Mouse (Mus musculus) intestine, embryonic 15.5 days (tissue): ENCODE results near the gene Synpo2l. TPM values are rescaled to one million over a fixed set of nuclear protein-coding genes. Genes with fewer than 3 reads are reported as not detected.
"Not testable (repeated sequence)": the region's sequence is repeated elsewhere in the genome, so short reads cannot be mapped to it uniquely, and the experiment has no call there.

Experiments used
- ATAC-seq: fragments of 200-750 bp; cut with Nextera tagmentation; 2 replicates; pipeline ENCODE4 v1.8.0; 2017; ENCODE audit warnings: moderate TSS enrichment, moderate library complexity
- H3K27ac ChIP-seq: fragments of 300-500 bp; sonication (generic); 2 replicates; pipeline ENCODE4 v1.5.1; 2015; ENCODE audit warnings: mild to moderate bottlenecking, inconsistent platforms
- H3K27me3 ChIP-seq: fragments of 300-500 bp; sonication (generic); replicated peaks from 2 replicates; pipeline ENCODE4 v1.6.1; 2015; ENCODE audit warnings: inconsistent platforms
- H3K36me3 ChIP-seq: fragments of 300-500 bp; sonication (generic); 2 replicates; pipeline ENCODE4 v1.6.1; 2015; ENCODE audit warnings: inconsistent platforms
- H3K4me1 ChIP-seq: fragments of 300-500 bp; sonication (generic); replicated peaks from 2 replicates; pipeline ENCODE4 v1.6.1; 2015; ENCODE audit warnings: inconsistent platforms
- H3K4me2 ChIP-seq: fragments of 300-500 bp; sonication (generic); replicated peaks from 2 replicates; pipeline ENCODE4 v1.6.1; 2015; ENCODE audit warnings: mild to moderate bottlenecking, inconsistent platforms
- H3K4me3 ChIP-seq: fragments of 300-500 bp; sonication (generic); replicated peaks from 2 replicates; pipeline ENCODE4 v1.5.1; 2015; ENCODE audit warnings: inconsistent platforms
- H3K9ac ChIP-seq: fragments of 300-500 bp; sonication (generic); 2 replicates; pipeline ENCODE4 v1.6.1; 2015; ENCODE audit warnings: inconsistent platforms
- H3K9me3 ChIP-seq: fragments of 300-500 bp; sonication (generic); 2 replicates; pipeline ENCODE4 v1.6.1; 2016; ENCODE audit warnings: inconsistent platforms
- WGBS: fragments of 180-500 bp; shearing (Covaris S2); methylation state at CpG from one replicate; pipeline ENCODE4 v1.1.7; 2015; 5-methylcytosine and 5-hydroxymethylcytosine counted together
- polyA plus RNA-seq: library from polyadenylated mRNA; unstranded; fragments of >200 nt; fragmentation: Nextera tagmentation; extraction: Ambion mirVana; gene quantifications from 2 replicates; pipeline ENCODE4 v1.2.1, GENCODE M21; 2015

The Synpo2l gene
- polyA plus RNA-seq: 0.13 and 0.52 TPM in 2 replicates

- Histone ChIP-seq H3K4me3 (no peak within 1 kb of the TSS), H3K4me1 (0 out of 2 replicates have a peak, but pooled peaks cover 2% of the 10 kb centered on the region), H3K27ac (no peak within 1 kb of the TSS), H3K27me3 (no peaks in the 10 kb centered on the region), H3K9ac (no peak within 1 kb of the TSS), H3K36me3 (no peaks in the 10 kb centered on the region), H3K4me2 (no peak within 1 kb of the TSS), H3K9me3 (no peaks in the 10 kb centered on the region)
- WGBS: 75% methylated on average over 8 of the region's 8 CpGs
- ATAC-seq: peak; percentile 48
These were observed at the start of gene Synpo2l for GRCm38 (mm10) chr14:20668154-20668810. TSS of gene Synpo2l (minus strand) at chr14:20668354.

GRCm38 (mm10) chr14:20713832-20714231 is 45.7 kb upstream of the Synpo2l start:
- no peak overlapping the region; the same call in 1 of the 2 replicates for H3K4me2 ChIP-seq
- H3K4me1 ChIP-seq: peaks cover 9% of the 10 kb centered on the region
- peak overlapping the region; percentile 66; the same call in 1 of the 2 replicates for H3K27ac ChIP-seq
- peak overlapping the region; percentile 29; the same call in 1 of the 2 replicates for H3K9ac ChIP-seq
- ATAC-seq: peak; percentile 87
- peaks cover 47% of the 10 kb centered on the region for H3K36me3 ChIP-seq
- no peak overlapping the region for H3K4me3 ChIP-seq
- 52% methylated on average over 11 of the region's 11 CpGs for WGBS
- no peaks in the 10 kb centered on the region for H3K27me3 ChIP-seq
- H3K9me3 ChIP-seq: no peaks in the 10 kb centered on the region

- Histone ChIP-seq H3K27me3 (no peaks in the 10 kb centered on the region), H3K9me3 (no peaks in the 10 kb centered on the region), H3K4me3 (peak overlapping the region; percentile 82), H3K9ac (peak overlapping the region; percentile 84), H3K4me1 (peaks cover 6% of the 10 kb centered on the region), H3K4me2 (peak overlapping the region; percentile 56), H3K27ac (no peak overlapping the region), H3K36me3 (peaks cover 9% of the 10 kb centered on the region)
- no peak for ATAC-seq
- 6% methylated on average over 10 of the region's 10 CpGs for WGBS
These were observed 40.1 kb upstream of the Synpo2l start for GRCm38 (mm10) chr14:20708239-20708638.

GRCm38 (mm10) chr14:20707201-20708190 is 39.3 kb upstream of the Synpo2l start, which contains the start of gene Zswim8:
TSS of gene Zswim8 (plus strand) at chr14:20707552.
- H3K27ac ChIP-seq: peak within 1 kb of the TSS; percentile 81
- H3K9me3 ChIP-seq: no peaks in the 10 kb centered on the region
- peak within 1 kb of the TSS; percentile 56 for H3K4me2 ChIP-seq
- under 1% methylated on average over 80 of the region's 80 CpGs for WGBS
- H3K9ac ChIP-seq: peak within 1 kb of the TSS; percentile 84
- no peaks in the 10 kb centered on the region for H3K27me3 ChIP-seq
- peak; percentile 94 for ATAC-seq
- peak within 1 kb of the TSS; percentile 82 for H3K4me3 ChIP-seq
- peaks cover 6% of the 10 kb centered on the region for H3K4me1 ChIP-seq
- peaks cover 9% of the 10 kb centered on the region for H3K36me3 ChIP-seq

GRCm38 (mm10) chr14:20703461-20703860 is 35.3 kb upstream of the Synpo2l start:
- H3K9ac ChIP-seq: peak overlapping the region; percentile 85
- 8% methylated on average over 8 of the region's 8 CpGs for WGBS
- not testable (repeated sequence) for ATAC-seq, H3K4me1 ChIP-seq, H3K36me3 ChIP-seq, H3K9me3 ChIP-seq, H3K27me3 ChIP-seq
- peak overlapping the region; percentile 63 for H3K4me3 ChIP-seq
- peak overlapping the region; percentile 59 for H3K4me2 ChIP-seq
- peak overlapping the region; percentile 92 for H3K27ac ChIP-seq

- Histone ChIP-seq H3K27me3 (no peaks in the 10 kb centered on the region), H3K27ac (peak within 1 kb of the TSS; percentile 92), H3K4me3 (peak within 1 kb of the TSS; percentile 63), H3K9ac (peak within 1 kb of the TSS; percentile 85), H3K36me3 (0 out of 2 replicates have a peak, but pooled peaks cover 2% of the 10 kb centered on the region), H3K4me1 (peaks cover 15% of the 10 kb centered on the region), H3K4me2 (peak within 1 kb of the TSS; percentile 59), H3K9me3 (no peaks in the 10 kb centered on the region)
- ATAC-seq: peak; percentile 83
- under 1% methylated on average over 61 of the region's 61 CpGs for WGBS
These were observed 34.7 kb upstream of the Synpo2l start, which contains the start of gene Chchd1 for GRCm38 (mm10) chr14:20702741-20703381. TSS of gene Chchd1 (plus strand) at chr14:20703006.

GRCm38 (mm10) chr14:20702096-20702740 is 34.1 kb upstream of the Synpo2l start:
- 4% methylated on average over 15 of the region's 15 CpGs for WGBS
- Histone ChIP-seq H3K4me3 (peak overlapping the region; percentile 63), H3K9me3 (no peaks in the 10 kb centered on the region), H3K4me1 (peaks cover 18% of the 10 kb centered on the region), H3K27ac (peak overlapping the region; percentile 92), H3K27me3 (no peaks in the 10 kb centered on the region), H3K36me3 (0 out of 2 replicates have a peak, but pooled peaks cover 2% of the 10 kb centered on the region), H3K4me2 (peak overlapping the region; percentile 59), H3K9ac (peak overlapping the region; percentile 85)
- ATAC-seq: peak; percentile 51

GRCm38 (mm10) chr14:20701554-20701953 is 33.4 kb upstream of the Synpo2l start:
- Histone ChIP-seq H3K9ac (peak overlapping the region; percentile 85; the same call in 1 of the 2 replicates), H3K27me3 (no peaks in the 10 kb centered on the region), H3K4me2 (peak overlapping the region; percentile 59), H3K4me3 (peak overlapping the region; percentile 63), H3K36me3 (0 out of 2 replicates have a peak, but pooled peaks cover 2% of the 10 kb centered on the region), H3K9me3 (no peaks in the 10 kb centered on the region), H3K4me1 (peaks cover 23% of the 10 kb centered on the region), H3K27ac (no peak overlapping the region)
- WGBS: 73% methylated on average over 8 of the region's 8 CpGs
- no peak for ATAC-seq

GRCm38 (mm10) chr14:20700362-20700761 is 32.2 kb upstream of the Synpo2l start:
- WGBS: 66% methylated on average over 3 of the region's 3 CpGs
- no peak overlapping the region for H3K4me2 ChIP-seq

GRCm38 (mm10) chr14:20698515-20698914 is 30.4 kb upstream of the Synpo2l start:
- no peaks in the 10 kb centered on the region for H3K9me3 ChIP-seq
- H3K27me3 ChIP-seq: no peaks in the 10 kb centered on the region
- no peak overlapping the region for H3K27ac ChIP-seq
- H3K9ac ChIP-seq: no peak overlapping the region
- no peak overlapping the region for H3K4me2 ChIP-seq
- H3K36me3 ChIP-seq: peaks cover 8% of the 10 kb centered on the region
- no peak for ATAC-seq
- peaks cover 43% of the 10 kb centered on the region for H3K4me1 ChIP-seq
- 91% methylated on average over 2 of the region's 2 CpGs for WGBS
- H3K4me3 ChIP-seq: no peak overlapping the region

More at GRCm38 (mm10) chr14:20700362-20700761, 32.2 kb upstream of the Synpo2l start:
- no peak overlapping the region for H3K4me3 ChIP-seq
- H3K36me3 ChIP-seq: 0 out of 2 replicates have a peak, but pooled peaks cover 2% of the 10 kb centered on the region
- ATAC-seq: no peak
- H3K27me3 ChIP-seq: no peaks in the 10 kb centered on the region
- H3K9me3 ChIP-seq: no peaks in the 10 kb centered on the region
- no peak overlapping the region for H3K27ac ChIP-seq
- H3K9ac ChIP-seq: no peak overlapping the region
- H3K4me1 ChIP-seq: peaks cover 33% of the 10 kb centered on the region

- no peak for ATAC-seq
- Histone ChIP-seq H3K36me3 (peaks cover 18% of the 10 kb centered on the region), H3K27ac (no peak overlapping the region), H3K9ac (no peak overlapping the region), H3K9me3 (no peaks in the 10 kb centered on the region), H3K4me2 (peak overlapping the region; percentile 73), H3K27me3 (no peaks in the 10 kb centered on the region), H3K4me3 (0 out of 2 replicates have a peak overlapping the region, but pooled peaks have one; percentile 90), H3K4me1 (peaks cover 43% of the 10 kb centered on the region)
- WGBS: 17% methylated on average over 1 of the region's 1 CpGs
These were observed 28.8 kb upstream of the Synpo2l start for GRCm38 (mm10) chr14:20696986-20697385.
